Mouse (Mus musculus) stomach, embryonic 16.5 days (tissue): ENCODE data around the gene Vwce. TPM values are rescaled to one million over a fixed set of nuclear protein-coding genes. Genes with fewer than 3 reads are reported as not detected.

Experiments
- ATAC-seq: fragments of 200-750 bp; cut with Nextera tagmentation; 2 replicates; pipeline ENCODE4 v1.8.0; 2017; ENCODE audit warnings: moderate number of reproducible peaks, moderate TSS enrichment; ENCODE audit not compliant: insufficient read depth, low FRiP score
- H3K27ac ChIP-seq: fragments of 300-500 bp; sonication (generic); 2 replicates; pipeline ENCODE4 v1.5.1; 2014; ENCODE audit warnings: low read length
- H3K27me3 ChIP-seq: fragments of 300-500 bp; sonication (generic); 2 replicates; pipeline ENCODE4 v1.6.1; 2014; ENCODE audit warnings: low read length, control low read depth, mixed read lengths; ENCODE audit not compliant: control insufficient read depth, insufficient read depth
- H3K36me3 ChIP-seq: fragments of 300-500 bp; sonication (generic); 2 replicates; pipeline ENCODE4 v1.6.1; 2014; ENCODE audit warnings: low read length; ENCODE audit not compliant: control insufficient read depth, insufficient read depth
- H3K4me1 ChIP-seq: fragments of 300-500 bp; sonication (generic); 2 replicates; pipeline ENCODE4 v1.6.1; 2014; ENCODE audit warnings: low read length, control low read depth, mixed read lengths; ENCODE audit not compliant: control insufficient read depth, insufficient read depth
- H3K4me2 ChIP-seq: fragments of 300-500 bp; sonication (generic); 2 replicates; pipeline ENCODE4 v1.6.1; 2014; ENCODE audit warnings: low read depth, low read length, mixed read lengths
- H3K4me3 ChIP-seq: fragments of 300-500 bp; sonication (generic); replicated peaks from 2 replicates; pipeline ENCODE4 v1.5.1; 2014; ENCODE audit warnings: mild to moderate bottlenecking, low read length
- H3K9ac ChIP-seq: fragments of 300-500 bp; sonication (generic); 2 replicates; pipeline ENCODE4 v1.6.1; 2014; ENCODE audit warnings: low read length
- H3K9me3 ChIP-seq: fragments of 300-500 bp; sonication (generic); replicated peaks from 2 replicates; pipeline ENCODE4 v1.6.1; 2016; ENCODE audit warnings: low read length, control low read depth; ENCODE audit not compliant: control insufficient read depth
- WGBS: fragments of 180-500 bp; shearing (Covaris S2); extraction: QIAGEN DNeasy Blood & Tissue Kit; methylation state at CpG from one replicate; pipeline ENCODE4 v1.1.7; 2014; 5-methylcytosine and 5-hydroxymethylcytosine counted together
- polyA plus RNA-seq: library from polyadenylated mRNA; unstranded; fragments of >200 nt; fragmentation: Nextera tagmentation; extraction: Ambion mirVana; gene quantifications from 2 replicates; pipeline ENCODE4 v1.2.1, GENCODE M21; 2015

Vwce gene
- polyA plus RNA-seq, 1 experiment from 2014 or later = 2.0 TPM

DNA sequence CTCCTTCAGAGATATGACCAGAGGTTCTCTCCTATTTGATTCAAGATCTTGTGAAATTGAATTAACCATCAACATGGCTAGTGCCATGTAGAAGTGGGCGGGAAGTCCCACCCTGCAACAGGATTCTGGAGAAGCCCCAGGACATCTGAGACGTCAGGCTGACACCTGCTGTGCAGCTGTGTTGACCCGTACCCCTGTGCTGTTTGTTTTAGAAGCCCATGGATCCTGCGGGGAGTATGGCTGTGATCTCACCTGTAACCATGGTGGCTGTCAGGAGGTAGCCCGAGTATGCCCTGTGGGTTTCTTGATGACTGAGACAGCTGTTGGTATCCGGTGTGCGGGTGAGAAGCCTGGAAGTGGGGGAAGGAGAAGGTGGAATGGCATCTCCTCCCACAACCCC, 3.8 kb downstream of the Vwce start:
- no peak for ATAC-seq
- 60% methylated on average over 7 of the region's 7 CpGs for WGBS

DNA sequence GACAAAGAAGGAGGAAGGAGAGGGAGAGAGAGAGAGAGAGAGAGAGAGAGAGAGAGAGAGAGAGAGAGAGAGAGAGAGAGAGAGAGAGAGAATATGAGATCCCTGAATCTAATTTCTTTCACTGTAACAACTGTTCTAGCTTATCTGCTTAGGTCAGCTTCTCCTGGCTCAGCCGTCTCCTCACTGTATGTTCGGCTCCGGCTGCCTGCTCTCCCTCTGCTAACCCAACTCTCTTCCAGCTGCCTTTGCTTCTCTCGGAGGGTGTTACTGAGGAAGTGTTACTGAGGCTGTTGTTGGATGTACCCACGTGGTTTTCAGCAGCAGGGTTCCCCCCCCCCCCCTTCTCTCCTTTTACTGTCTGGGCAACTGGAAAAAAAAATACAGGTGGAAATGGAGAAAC, 6.1 kb downstream of the Vwce start:
- Histone ChIP-seq H3K36me3 (no peaks in the 10 kb centered on the region), H3K27me3 (no peaks in the 10 kb centered on the region; the same call in 1 of the 2 replicates), H3K9ac (no peak overlapping the region), H3K4me3 (no peak overlapping the region), H3K27ac (no peak overlapping the region), H3K4me2 (no peak overlapping the region), H3K9me3 (no peaks in the 10 kb centered on the region), H3K4me1 (peaks cover 4% of the 10 kb centered on the region; the same call in 1 of the 2 replicates)
- ATAC-seq = no peak
- 8% methylated on average over 5 of the region's 5 CpGs for WGBS

More for the DNA sequence above, 3.8 kb downstream of the Vwce start:
- Histone ChIP-seq H3K36me3 (no peaks in the 10 kb centered on the region), H3K27ac (no peak overlapping the region), H3K4me2 (no peak overlapping the region), H3K27me3 (no peaks in the 10 kb centered on the region; the same call in 1 of the 2 replicates), H3K9me3 (no peaks in the 10 kb centered on the region), H3K4me1 (peaks cover 15% of the 10 kb centered on the region), H3K9ac (no peak overlapping the region), H3K4me3 (no peak overlapping the region)

GRCm38 (mm10) chr19:10640589-10641378, 6.8 kb downstream of the Vwce start:
- H3K4me2 ChIP-seq = no peak overlapping the region
- H3K4me3 ChIP-seq = no peak overlapping the region
- WGBS = 49% methylated on average over 13 of the region's 13 CpGs

DNA sequence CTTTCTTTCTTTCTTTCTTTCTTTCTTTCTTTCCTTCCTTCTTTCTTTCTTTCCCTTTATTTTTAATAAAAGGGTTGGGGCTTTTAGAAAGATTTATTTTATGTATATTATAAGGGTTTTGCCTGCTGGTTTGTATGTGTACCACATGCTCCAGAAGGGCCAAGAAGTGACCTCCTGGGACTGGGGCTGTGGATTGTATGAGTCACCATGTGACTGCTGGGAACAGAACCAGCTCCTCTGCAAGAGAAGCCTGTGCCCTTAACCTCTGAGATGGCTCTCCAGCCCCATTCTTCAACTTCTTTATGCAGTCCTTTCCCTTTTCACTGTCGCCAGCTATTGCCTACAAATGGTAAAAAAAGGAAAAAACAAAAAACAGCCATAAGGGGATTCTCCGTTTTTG, 11.6 kb downstream of the Vwce start:
- Histone ChIP-seq H3K4me1 (no peaks in the 10 kb centered on the region; the same call in 1 of the 2 replicates), H3K4me3 (no peak overlapping the region), H3K4me2 (no peak overlapping the region), H3K36me3 (no peaks in the 10 kb centered on the region), H3K9ac (no peak overlapping the region), H3K27ac (no peak overlapping the region), H3K9me3 (no peaks in the 10 kb centered on the region), H3K27me3 (no peaks in the 10 kb centered on the region; the same call in 1 of the 2 replicates)
- ATAC-seq = no peak
- WGBS = 80% methylated on average over 2 of the region's 2 CpGs

More at GRCm38 (mm10) chr19:10640589-10641378, 6.8 kb downstream of the Vwce start:
- H3K27ac ChIP-seq = no peak overlapping the region
- no peak for ATAC-seq
- no peaks in the 10 kb centered on the region; the same call in 1 of the 2 replicates for H3K27me3 ChIP-seq
- no peak overlapping the region for H3K9ac ChIP-seq
- H3K36me3 ChIP-seq = no peaks in the 10 kb centered on the region
- no peaks in the 10 kb centered on the region; the same call in 1 of the 2 replicates for H3K4me1 ChIP-seq
- H3K9me3 ChIP-seq = no peaks in the 10 kb centered on the region

- no peak overlapping the region for H3K9ac ChIP-seq
- H3K9me3 ChIP-seq = no peaks in the 10 kb centered on the region
- H3K4me2 ChIP-seq = no peak overlapping the region
- no peak overlapping the region for H3K27ac ChIP-seq
- H3K4me1 ChIP-seq = no peaks in the 10 kb centered on the region
- WGBS = 76% methylated on average over 8 of the region's 8 CpGs
- H3K4me3 ChIP-seq = no peak overlapping the region
- H3K36me3 ChIP-seq = no peaks in the 10 kb centered on the region
- no peak for ATAC-seq
- H3K27me3 ChIP-seq = no peaks in the 10 kb centered on the region
These were observed 14.1 kb downstream of the Vwce start for GRCm38 (mm10) chr19:10648156-10648555.

DNA sequence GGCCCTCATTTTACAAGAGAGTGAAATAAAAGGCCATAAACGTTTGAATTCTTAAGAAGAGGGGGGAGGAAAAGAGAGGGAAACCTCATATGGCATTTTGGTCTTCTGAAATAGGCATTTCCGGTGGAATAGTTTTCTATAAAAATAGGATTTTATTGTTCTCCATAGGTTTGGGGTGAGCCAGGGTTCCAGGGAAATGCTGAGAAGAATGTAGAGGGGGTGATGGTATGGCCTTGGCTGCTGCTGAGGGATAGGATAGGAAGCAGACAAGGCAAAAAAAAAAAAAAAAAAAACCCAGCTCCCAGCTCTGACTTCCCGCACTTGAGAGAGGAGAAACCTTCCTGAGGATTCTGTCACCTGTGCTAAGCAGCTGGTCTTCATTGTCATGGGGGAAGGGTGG, 22.0 kb downstream of the Vwce start:
- H3K9ac ChIP-seq = no peak overlapping the region
- H3K27ac ChIP-seq = no peak overlapping the region
- H3K36me3 ChIP-seq = no peaks in the 10 kb centered on the region
- H3K4me2 ChIP-seq = no peak overlapping the region
- ATAC-seq = no peak
- H3K4me1 ChIP-seq = no peaks in the 10 kb centered on the region; the same call in 1 of the 2 replicates
- WGBS = 45% methylated on average over 3 of the region's 3 CpGs
- H3K9me3 ChIP-seq = no peaks in the 10 kb centered on the region
- H3K27me3 ChIP-seq = no peaks in the 10 kb centered on the region
- no peak overlapping the region for H3K4me3 ChIP-seq

DNA sequence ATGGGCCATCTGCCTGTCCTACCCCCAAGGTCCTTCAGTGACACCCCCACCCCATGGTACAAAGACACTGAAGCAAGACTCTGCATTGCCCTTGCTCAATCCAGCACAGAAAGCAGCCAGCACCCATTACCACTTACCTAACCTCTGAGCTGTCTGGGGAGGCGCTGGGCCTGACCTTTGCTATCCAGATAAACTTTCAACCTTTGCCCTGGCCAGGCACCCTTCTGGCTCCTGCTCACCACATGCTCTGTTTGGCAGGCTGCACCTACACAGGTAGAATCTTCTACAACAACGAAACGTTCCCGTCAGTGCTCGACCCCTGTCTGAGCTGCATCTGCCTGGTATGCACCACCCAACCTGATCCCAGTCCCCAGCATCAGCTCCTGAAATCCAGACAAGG, 23.7 kb downstream of the Vwce start:
- H3K27me3 ChIP-seq = no peaks in the 10 kb centered on the region
- H3K27ac ChIP-seq = no peak overlapping the region
- no peak overlapping the region for H3K9ac ChIP-seq
- no peak overlapping the region for H3K4me2 ChIP-seq
- H3K4me1 ChIP-seq = no peaks in the 10 kb centered on the region; the same call in 1 of the 2 replicates
- H3K4me3 ChIP-seq = no peak overlapping the region
- WGBS = 70% methylated on average over 5 of the region's 5 CpGs
- H3K36me3 ChIP-seq = no peaks in the 10 kb centered on the region
- no peaks in the 10 kb centered on the region for H3K9me3 ChIP-seq
- no peak for ATAC-seq

GRCm38 (mm10) chr19:10658406-10658805, 24.4 kb downstream of the Vwce start:
- H3K4me2 ChIP-seq = no peak overlapping the region
- H3K4me1 ChIP-seq = no peaks in the 10 kb centered on the region; the same call in 1 of the 2 replicates
- no peaks in the 10 kb centered on the region for H3K36me3 ChIP-seq
- H3K27me3 ChIP-seq = no peaks in the 10 kb centered on the region
- 78% methylated on average over 2 of the region's 2 CpGs for WGBS
- ATAC-seq = no peak
- no peaks in the 10 kb centered on the region for H3K9me3 ChIP-seq
- no peak overlapping the region for H3K4me3 ChIP-seq
- no peak overlapping the region for H3K27ac ChIP-seq
- no peak overlapping the region for H3K9ac ChIP-seq

GRCm38 (mm10) chr19:10661373-10661772, 27.4 kb downstream of the Vwce start:
- WGBS = 74% methylated on average over 5 of the region's 5 CpGs
- Histone ChIP-seq H3K9me3 (no peaks in the 10 kb centered on the region), H3K27me3 (no peaks in the 10 kb centered on the region), H3K4me2 (no peak overlapping the region), H3K4me1 (no peaks in the 10 kb centered on the region; the same call in 1 of the 2 replicates), H3K9ac (no peak overlapping the region), H3K36me3 (no peaks in the 10 kb centered on the region), H3K4me3 (no peak overlapping the region), H3K27ac (no peak overlapping the region)
- no peak for ATAC-seq
